Mouse (Mus musculus): ENCODE data around the gene Tmem145.

GRCm38 (mm10) chr7:25284766-25285165 is 21.1 kb upstream of the Tmem145 start:
- no peak for TF ChIP-seq GATA1 (IDR thresholded peaks at IDR 0.05; ENCODE audit: borderline replicate concordance, low read length)
- TF ChIP-seq FLI1 (IDR thresholded peaks at IDR 0.05; ENCODE audit: low read length): no peak

All from megakaryocyte, embryonic 14.5 days (primary cell).